Mouse (Mus musculus) spleen, adult 2 months (tissue): ENCODE results near the gene Pitpnm3. TPM values are rescaled to one million over a fixed set of nuclear protein-coding genes. Genes with fewer than 3 reads are reported as not detected.

Experiments
- DNase-seq, 2 experiments: peaks; one replicate each; pipeline versions ENCODE4 v3.0.0 to v3.0.0-alpha.2; 2012 to 2021; ENCODE audit warnings: low spot score in 2 of 2, low read depth in 1 of 2
- H3K27ac ChIP-seq: fragments of 200-500 bp; 2 replicates; pipeline ENCODE4 v1.5.1; 2012; ENCODE audit warnings: low read length, inconsistent platforms; ENCODE audit not compliant: insufficient read depth
- H3K27me3 ChIP-seq: fragments of 200-500 bp; 2 replicates; pipeline ENCODE4 v1.6.1; 2012; ENCODE audit warnings: mild to moderate bottlenecking, moderate library complexity, low read length, inconsistent platforms; ENCODE audit not compliant: control insufficient read depth, insufficient read depth
- H3K36me3 ChIP-seq: fragments of 200-500 bp; 2 replicates; pipeline ENCODE4 v1.6.1; 2012; ENCODE audit warnings: mild to moderate bottlenecking, low read length, inconsistent platforms; ENCODE audit not compliant: control insufficient read depth, insufficient read depth
- H3K4me1 ChIP-seq: fragments of 200-500 bp; 2 replicates; pipeline ENCODE4 v1.6.1; 2011; ENCODE audit warnings: inconsistent platforms; ENCODE audit not compliant: control insufficient read depth, insufficient read depth, insufficient read length
- H3K4me3 ChIP-seq: fragments of 200-500 bp; 2 replicates; pipeline ENCODE4 v1.5.1; 2011; ENCODE audit warnings: mild to moderate bottlenecking, inconsistent platforms; ENCODE audit not compliant: insufficient read depth, insufficient read length; ENCODE audit errors: extremely low read depth
- CTCF ChIP-seq: fragments of 200-500 bp; IDR thresholded peaks from 2 replicates; pipeline ENCODE4 v1.5.1; 2011; ENCODE audit warnings: mild to moderate bottlenecking, inconsistent platforms; ENCODE audit not compliant: insufficient read depth, insufficient read length, insufficient replicate concordance; ENCODE audit errors: extremely low read depth
- POLR2A ChIP-seq: fragments of 200-500 bp; IDR thresholded peaks from 2 replicates; pipeline ENCODE4 v1.6.1; 2011; ENCODE audit warnings: low read depth, low read length, inconsistent platforms
- WGBS: fragments of 180-500 bp; shearing (Covaris S2); methylation state at CpG from one replicate; pipeline ENCODE4 v1.1.7; 2018; 5-methylcytosine and 5-hydroxymethylcytosine counted together
- polyA plus RNA-seq: library from polyadenylated mRNA; depleted of rRNA; stranded (reverse); fragments of >200 nt; gene quantifications from 2 replicates; pipeline ENCODE4 v1.2.3, GENCODE M21; 2012

Pitpnm3 gene
- polyA plus RNA-seq, 1 experiment = 5.9 TPM

- H3K27me3 ChIP-seq = no peaks in the 10 kb centered on the region
- WGBS = 85% methylated on average over 12 of the region's 12 CpGs
- no peak overlapping the region for H3K27ac ChIP-seq
- H3K36me3 ChIP-seq = peaks cover 8% of the 10 kb centered on the region
- H3K4me3 ChIP-seq = no peak overlapping the region
- DNase-seq = no peak
- no peak for TF ChIP-seq POLR2A
- no peak for TF ChIP-seq CTCF
- peaks cover 4% of the 10 kb centered on the region; the same call in 1 of the 2 replicates for H3K4me1 ChIP-seq
These were observed 17.7 kb upstream of the Pitpnm3 start for GRCm38 (mm10) chr11:72153122-72153862.

- Histone ChIP-seq H3K27me3 (no peaks in the 10 kb centered on the region), H3K4me3 (no peak overlapping the region), H3K27ac (no peak overlapping the region), H3K36me3 (peaks cover 4% of the 10 kb centered on the region), H3K4me1 (peaks cover 5% of the 10 kb centered on the region; the same call in 1 of the 2 replicates)
- DNase-seq = no peak
- WGBS = 94% methylated on average over 2 of the region's 2 CpGs
- no peak for TF ChIP-seq POLR2A
- TF ChIP-seq CTCF = no peak
These were observed 15.5 kb upstream of the Pitpnm3 start for GRCm38 (mm10) chr11:72151120-72151519.

GRCm38 (mm10) chr11:72147910-72148309 is 12.3 kb upstream of the Pitpnm3 start:
- Histone ChIP-seq H3K27me3 (no peaks in the 10 kb centered on the region), H3K4me3 (no peak overlapping the region), H3K4me1 (peaks cover 5% of the 10 kb centered on the region; the same call in 1 of the 2 replicates), H3K36me3 (no peaks in the 10 kb centered on the region), H3K27ac (no peak overlapping the region)
- no peak for TF ChIP-seq POLR2A
- no peak for TF ChIP-seq CTCF
- WGBS = 83% methylated on average over 3 of the region's 3 CpGs
- no peak for DNase-seq

DNA sequence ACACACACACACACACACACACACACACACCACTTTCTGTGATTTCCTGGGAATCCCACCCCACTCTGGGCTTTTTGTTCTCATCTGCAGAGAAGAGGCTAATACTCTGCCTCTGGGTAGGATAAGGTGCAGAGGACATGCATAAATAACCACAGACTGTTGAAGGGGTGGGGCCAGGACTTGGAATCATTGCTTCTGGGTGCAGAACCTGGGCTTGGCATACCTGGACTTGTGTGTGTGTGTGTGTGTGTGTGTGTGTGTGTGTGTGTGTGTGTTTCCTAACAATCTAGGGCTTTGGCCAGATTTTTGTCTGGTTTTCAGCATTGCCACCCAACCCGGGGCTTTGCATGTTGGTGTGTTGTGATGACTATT is 10.3 kb upstream of the Pitpnm3 start:
- Histone ChIP-seq H3K36me3 (no peaks in the 10 kb centered on the region), H3K27me3 (no peaks in the 10 kb centered on the region), H3K4me3 (no peak overlapping the region), H3K27ac (no peak overlapping the region), H3K4me1 (peaks cover 5% of the 10 kb centered on the region; the same call in 1 of the 2 replicates)
- TF ChIP-seq CTCF = no peak
- no peak for TF ChIP-seq POLR2A
- WGBS = 88% methylated on average over 1 of the region's 1 CpGs
- DNase-seq = no peak

- no peaks in the 10 kb centered on the region for H3K36me3 ChIP-seq
- H3K27me3 ChIP-seq = no peaks in the 10 kb centered on the region
- no peak overlapping the region for H3K4me3 ChIP-seq
- H3K27ac ChIP-seq = no peak overlapping the region
- 4% methylated on average over 2 of the region's 2 CpGs for WGBS
- TF ChIP-seq CTCF (no peak), POLR2A (no peak)
- no peak for DNase-seq
- H3K4me1 ChIP-seq = peaks cover 5% of the 10 kb centered on the region; the same call in 1 of the 2 replicates
These were observed 9.8 kb upstream of the Pitpnm3 start for GRCm38 (mm10) chr11:72145182-72145876.

- TF ChIP-seq POLR2A (no peak), CTCF (no peak)
- Histone ChIP-seq H3K27me3 (no peaks in the 10 kb centered on the region), H3K36me3 (no peaks in the 10 kb centered on the region), H3K27ac (no peak overlapping the region), H3K4me3 (no peak overlapping the region), H3K4me1 (no peaks in the 10 kb centered on the region)
- 57% methylated on average over 10 of the region's 10 CpGs for WGBS
- no peak for DNase-seq
These were observed 7.3 kb upstream of the Pitpnm3 start for GRCm38 (mm10) chr11:72142889-72143288.

- Histone ChIP-seq H3K4me1 (no peaks in the 10 kb centered on the region), H3K4me3 (no peak overlapping the region), H3K27ac (no peak overlapping the region), H3K36me3 (no peaks in the 10 kb centered on the region), H3K27me3 (peaks cover 7% of the 10 kb centered on the region)
- no peak for DNase-seq
- WGBS = 79% methylated on average over 6 of the region's 6 CpGs
- TF ChIP-seq POLR2A (no peak), CTCF (no peak)
These were observed 4.6 kb upstream of the Pitpnm3 start for GRCm38 (mm10) chr11:72140198-72140597.
